Mouse (Mus musculus): ENCODE results near the gene Rbm20. TPM values are rescaled to one million over a fixed set of nuclear protein-coding genes. Genes with fewer than 3 reads are reported as not detected.

Rbm20 gene
- total and polyA plus RNA-seq, 3 experiments, result 0.36 to 2.6 (median 2.3) TPM

GRCm38 (mm10) chr19:53657437-53657836, 19.7 kb upstream of the Rbm20 start:
- Histone ChIP-seq H3K36me3 (replicated peaks) (no peaks in the 10 kb centered on the region), H3K27me3 (ENCODE audit: insufficient read depth, low read length) (peaks cover 32% of the 10 kb centered on the region), H3K4me3 (ENCODE audit: low read depth, low read length) (no peak overlapping the region), H3K4me1 (ENCODE audit: insufficient read depth, low read depth, low read length) (no peaks in the 10 kb centered on the region), H3K9me3 (replicated peaks) (no peaks in the 10 kb centered on the region)
- DNase-seq (ENCODE audit: low spot score) (no peak), ATAC-seq (ENCODE audit: extremely low read depth, insufficient number of reproducible peaks, low FRiP score, poor library complexity, severe bottlenecking) (no peak; the same call in 1 of the 2 replicates)
- TF ChIP-seq POLR2AphosphoS5 (IDR thresholded peaks at IDR 0.05; ENCODE audit: insufficient replicate concordance, low read depth, low read length) (no peak), CTCF (IDR thresholded peaks at IDR 0.05; ENCODE audit: low read depth, low read length) (no peak), TAL1 (conservative IDR thresholded peaks at IDR 0.05; ENCODE audit: low read depth, low read length) (no peak), GATA2 (IDR thresholded peaks at IDR 0.05; ENCODE audit: borderline replicate concordance, low read depth, low read length) (no peak), GATA1 (IDR thresholded peaks at IDR 0.05; ENCODE audit: borderline replicate concordance, low read length) (no peak)

- Histone ChIP-seq H3K9me3 (replicated peaks) (no peaks in the 10 kb centered on the region), H3K36me3 (replicated peaks) (no peaks in the 10 kb centered on the region), H3K27me3 (ENCODE audit: insufficient read depth, low read length) (peaks cover 29% of the 10 kb centered on the region), H3K4me3 (ENCODE audit: low read depth, low read length) (no peak overlapping the region), H3K4me1 (ENCODE audit: insufficient read depth, low read depth, low read length) (no peaks in the 10 kb centered on the region)
- DNase-seq (ENCODE audit: low spot score), result no peak
- no peak for ATAC-seq (ENCODE audit: extremely low read depth, insufficient number of reproducible peaks, low FRiP score, poor library complexity, severe bottlenecking)
- TF ChIP-seq POLR2AphosphoS5 (IDR thresholded peaks at IDR 0.05; ENCODE audit: insufficient replicate concordance, low read depth, low read length), result no peak
- TF ChIP-seq CTCF (IDR thresholded peaks at IDR 0.05; ENCODE audit: low read depth, low read length), result no peak
- TF ChIP-seq GATA2 (IDR thresholded peaks at IDR 0.05; ENCODE audit: borderline replicate concordance, low read depth, low read length), result no peak
- TF ChIP-seq TAL1 (conservative IDR thresholded peaks at IDR 0.05; ENCODE audit: low read depth, low read length), result no peak
- TF ChIP-seq GATA1 (IDR thresholded peaks at IDR 0.05; ENCODE audit: borderline replicate concordance, low read length), result no peak
These were observed 16.2 kb upstream of the Rbm20 start for GRCm38 (mm10) chr19:53660722-53661420.

- no peak for DNase-seq (ENCODE audit: low spot score)
- no peak overlapping the region for H3K4me3 ChIP-seq (ENCODE audit: low read depth, low read length)
- no peak for ATAC-seq (ENCODE audit: extremely low read depth, insufficient number of reproducible peaks, low FRiP score, poor library complexity, severe bottlenecking)
- no peaks in the 10 kb centered on the region for H3K36me3 ChIP-seq (replicated peaks)
- no peaks in the 10 kb centered on the region for H3K9me3 ChIP-seq (replicated peaks)
- TF ChIP-seq CTCF (IDR thresholded peaks at IDR 0.05; ENCODE audit: low read depth, low read length) (no peak), GATA2 (IDR thresholded peaks at IDR 0.05; ENCODE audit: borderline replicate concordance, low read depth, low read length) (no peak), TAL1 (conservative IDR thresholded peaks at IDR 0.05; ENCODE audit: low read depth, low read length) (no peak)
- peaks cover 36% of the 10 kb centered on the region for H3K27me3 ChIP-seq (ENCODE audit: insufficient read depth, low read length)
- no peaks in the 10 kb centered on the region for H3K4me1 ChIP-seq (ENCODE audit: insufficient read depth, low read depth, low read length)
These were observed 15.0 kb upstream of the Rbm20 start for GRCm38 (mm10) chr19:53661938-53662722.

- no peak for ATAC-seq (ENCODE audit: extremely low read depth, insufficient number of reproducible peaks, low FRiP score, poor library complexity, severe bottlenecking)
- no peak overlapping the region for H3K4me3 ChIP-seq (ENCODE audit: low read depth, low read length)
- no peak for DNase-seq (ENCODE audit: low spot score)
- H3K27me3 ChIP-seq (ENCODE audit: insufficient read depth, low read length), result peaks cover 31% of the 10 kb centered on the region
- no peaks in the 10 kb centered on the region for H3K4me1 ChIP-seq (ENCODE audit: insufficient read depth, low read depth, low read length)
- no peak for TF ChIP-seq GATA2 (IDR thresholded peaks at IDR 0.05; ENCODE audit: borderline replicate concordance, low read depth, low read length)
- no peak for TF ChIP-seq CTCF (IDR thresholded peaks at IDR 0.05; ENCODE audit: low read depth, low read length)
- TF ChIP-seq POLR2AphosphoS5 (IDR thresholded peaks at IDR 0.05; ENCODE audit: insufficient replicate concordance, low read depth, low read length), result no peak
- no peak for TF ChIP-seq TAL1 (conservative IDR thresholded peaks at IDR 0.05; ENCODE audit: low read depth, low read length)
- TF ChIP-seq GATA1 (IDR thresholded peaks at IDR 0.05; ENCODE audit: borderline replicate concordance, low read length), result no peak
- H3K9me3 ChIP-seq (replicated peaks), result no peaks in the 10 kb centered on the region
- H3K36me3 ChIP-seq (replicated peaks), result no peaks in the 10 kb centered on the region
These were observed 12.3 kb upstream of the Rbm20 start for GRCm38 (mm10) chr19:53664831-53665230.

- no peak for ATAC-seq (ENCODE audit: extremely low read depth, insufficient number of reproducible peaks, low FRiP score, poor library complexity, severe bottlenecking)
These were observed 11.7 kb upstream of the Rbm20 start for GRCm38 (mm10) chr19:53665391-53665790.

GRCm38 (mm10) chr19:53666708-53667107, 10.4 kb upstream of the Rbm20 start:
- no peak for TF ChIP-seq GATA1 (IDR thresholded peaks at IDR 0.05; ENCODE audit: borderline replicate concordance, low read length)
- no peak for TF ChIP-seq POLR2AphosphoS5 (IDR thresholded peaks at IDR 0.05; ENCODE audit: insufficient replicate concordance, low read depth, low read length)
- TF ChIP-seq CTCF (IDR thresholded peaks at IDR 0.05; ENCODE audit: low read depth, low read length), result no peak
- no peak for TF ChIP-seq TAL1 (conservative IDR thresholded peaks at IDR 0.05; ENCODE audit: low read depth, low read length)
- TF ChIP-seq GATA2 (IDR thresholded peaks at IDR 0.05; ENCODE audit: borderline replicate concordance, low read depth, low read length), result no peak

More at GRCm38 (mm10) chr19:53665391-53665790, 11.7 kb upstream of the Rbm20 start:
- no peak for DNase-seq (ENCODE audit: low spot score)
- Histone ChIP-seq H3K4me1 (ENCODE audit: insufficient read depth, low read depth, low read length) (no peaks in the 10 kb centered on the region), H3K4me3 (ENCODE audit: low read depth, low read length) (no peak overlapping the region), H3K36me3 (replicated peaks) (no peaks in the 10 kb centered on the region), H3K27me3 (ENCODE audit: insufficient read depth, low read length) (peaks cover 31% of the 10 kb centered on the region), H3K9me3 (replicated peaks) (no peaks in the 10 kb centered on the region)
- TF ChIP-seq POLR2AphosphoS5 (IDR thresholded peaks at IDR 0.05; ENCODE audit: insufficient replicate concordance, low read depth, low read length) (no peak), GATA1 (IDR thresholded peaks at IDR 0.05; ENCODE audit: borderline replicate concordance, low read length) (no peak), GATA2 (IDR thresholded peaks at IDR 0.05; ENCODE audit: borderline replicate concordance, low read depth, low read length) (no peak), CTCF (IDR thresholded peaks at IDR 0.05; ENCODE audit: low read depth, low read length) (no peak), TAL1 (conservative IDR thresholded peaks at IDR 0.05; ENCODE audit: low read depth, low read length) (no peak)

More at GRCm38 (mm10) chr19:53666708-53667107, 10.4 kb upstream of the Rbm20 start:
- DNase-seq (ENCODE audit: low spot score), result no peak
- no peaks in the 10 kb centered on the region for H3K9me3 ChIP-seq (replicated peaks)
- H3K4me1 ChIP-seq (ENCODE audit: insufficient read depth, low read depth, low read length), result no peaks in the 10 kb centered on the region
- H3K27me3 ChIP-seq (ENCODE audit: insufficient read depth, low read length), result peaks cover 27% of the 10 kb centered on the region
- no peak overlapping the region for H3K4me3 ChIP-seq (ENCODE audit: low read depth, low read length)
- H3K36me3 ChIP-seq (replicated peaks), result no peaks in the 10 kb centered on the region
- ATAC-seq (ENCODE audit: extremely low read depth, insufficient number of reproducible peaks, low FRiP score, poor library complexity, severe bottlenecking), result no peak

Data from G1E (cell line).